Mouse (Mus musculus) heart, adult 2 months (tissue): ENCODE data around the gene Tcte2. TPM values are rescaled to one million over a fixed set of nuclear protein-coding genes. Genes with fewer than 3 reads are reported as not detected.
"Not testable (repeated sequence)": the region's sequence is repeated elsewhere in the genome, so short reads cannot be mapped to it uniquely, and the experiment has no call there.

Experiments used
- DNase-seq, 2 experiments: peaks; one replicate each; pipeline ENCODE4 v3.0.0; 2021
- H3K27ac ChIP-seq: fragments of 200-600 bp; 2 replicates; pipeline ENCODE4 v1.8.1; 2022
- H3K27me3 ChIP-seq: fragments of 200-500 bp; 2 replicates; pipeline ENCODE4 v1.6.1; 2012; ENCODE audit warnings: mild to moderate bottlenecking, low read length, inconsistent platforms, mixed read lengths; ENCODE audit not compliant: control insufficient read depth, insufficient read depth
- H3K36me3 ChIP-seq: fragments of 200-500 bp; 2 replicates; pipeline ENCODE4 v1.6.1; 2012; ENCODE audit warnings: low read length, inconsistent platforms; ENCODE audit not compliant: control insufficient read depth, insufficient read depth
- H3K4me1 ChIP-seq: fragments of 200-500 bp; 2 replicates; pipeline ENCODE4 v1.6.1; 2011; ENCODE audit warnings: low read length; ENCODE audit not compliant: control insufficient read depth, insufficient read depth
- H3K4me3 ChIP-seq: fragments of 200-600 bp; 2 replicates; pipeline ENCODE4 v1.8.1; 2022
- H3K79me2 ChIP-seq: fragments of 200-500 bp; replicated peaks from 2 replicates; pipeline ENCODE4 v1.6.1; 2012; ENCODE audit warnings: mild to moderate bottlenecking, inconsistent platforms, low read length, moderate library complexity, mixed read lengths; ENCODE audit not compliant: control insufficient read depth, insufficient read depth
- H3K9ac ChIP-seq: fragments of 200-500 bp; 2 replicates; pipeline ENCODE4 v1.6.1; 2012; ENCODE audit warnings: low read depth, mild to moderate bottlenecking, control low read depth, inconsistent platforms, low read length, mixed read lengths
- CTCF ChIP-seq: fragments of 200-600 bp; IDR thresholded peaks from 2 replicates; pipeline ENCODE4 v1.8.1; 2022; ENCODE audit warnings: antibody characterized with exemption, mild to moderate bottlenecking, moderate library complexity
- EP300 ChIP-seq: fragments of 200-500 bp; IDR thresholded peaks from 2 replicates; pipeline ENCODE4 v1.6.1; 2011; ENCODE audit warnings: low read depth, low read length, control low read depth; ENCODE audit not compliant: insufficient read depth
- POLR2A ChIP-seq: fragments of 200-500 bp; IDR thresholded peaks from 2 replicates; pipeline ENCODE4 v1.6.1; 2011; ENCODE audit warnings: mild to moderate bottlenecking, low read depth, low read length, control low read depth; ENCODE audit not compliant: insufficient read depth
- WGBS: fragments of 180-500 bp; shearing (Covaris S2); methylation state at CpG from one replicate; pipeline ENCODE4 v1.1.7; 2018; 5-methylcytosine and 5-hydroxymethylcytosine counted together
- intact Hi-C: fragments of 180-260 bp; cut with DNase I; formaldehyde crosslinking; loops from one replicate; pipeline ENCODE4 v1.15.1; 2025
- polyA plus RNA-seq: library from polyadenylated mRNA; depleted of rRNA; stranded (reverse); fragments of >200 nt; gene quantifications from 2 replicates; pipeline ENCODE4 v1.2.3, GENCODE M21; 2012
- total RNA-seq, 2 experiments: library from RNA; stranded (reverse); gene quantifications; 2 replicates each; pipeline ENCODE4 v1.2.3; 2021

Tcte2 gene
- total and polyA plus RNA-seq, 3 experiments = 2.5 to 6.3 (median 3.8) TPM

GRCm38 (mm10) chr17:13781948-13782347, 20.3 kb upstream of the Tcte2 start:
- Histone ChIP-seq H3K4me3 (no peak overlapping the region), H3K79me2 (peaks cover 6% of the 10 kb centered on the region), H3K36me3 (peaks cover 2% of the 10 kb centered on the region), H3K9ac (no peak overlapping the region), H3K27ac (no peak overlapping the region), H3K27me3 (no peaks in the 10 kb centered on the region), H3K4me1 (peaks cover 11% of the 10 kb centered on the region)
- 84% methylated on average over 5 of the region's 5 CpGs for WGBS
- intact Hi-C loops = no loop called here
- no peak for TF ChIP-seq POLR2A
- no peak for TF ChIP-seq EP300
- no peak for TF ChIP-seq CTCF
- DNase-seq = no peak

GRCm38 (mm10) chr17:13778865-13779264, 17.2 kb upstream of the Tcte2 start:
- WGBS = 91% methylated on average over 1 of the region's 1 CpGs
- no peak for DNase-seq
- Histone ChIP-seq H3K27ac (no peak overlapping the region), H3K4me1 (peaks cover 5% of the 10 kb centered on the region), H3K36me3 (no peaks in the 10 kb centered on the region; the same call in 1 of the 2 replicates), H3K9ac (no peak overlapping the region), H3K4me3 (no peak overlapping the region), H3K79me2 (peaks cover 6% of the 10 kb centered on the region), H3K27me3 (no peaks in the 10 kb centered on the region)
- TF ChIP-seq POLR2A (no peak), EP300 (no peak), CTCF (no peak)
- intact Hi-C loops = no loop called here

GRCm38 (mm10) chr17:13777676-13778075, 16.1 kb upstream of the Tcte2 start:
- Histone ChIP-seq H3K79me2 (peaks cover 6% of the 10 kb centered on the region), H3K36me3 (no peaks in the 10 kb centered on the region; the same call in 1 of the 2 replicates), H3K27me3 (no peaks in the 10 kb centered on the region), H3K27ac (no peak overlapping the region), H3K9ac (no peak overlapping the region), H3K4me3 (no peak overlapping the region), H3K4me1 (peaks cover 4% of the 10 kb centered on the region)
- WGBS = 21% methylated on average over 2 of the region's 2 CpGs
- intact Hi-C loops = no loop called here
- no peak for TF ChIP-seq EP300
- TF ChIP-seq POLR2A = no peak
- no peak for TF ChIP-seq CTCF
- no peak for DNase-seq

- WGBS = 93% methylated on average over 3 of the region's 3 CpGs
- Histone ChIP-seq H3K9ac (no peak overlapping the region), H3K79me2 (peaks cover 1% of the 10 kb centered on the region), H3K27me3 (no peaks in the 10 kb centered on the region), H3K27ac (no peak overlapping the region), H3K4me3 (no peak overlapping the region), H3K4me1 (peaks cover 2% of the 10 kb centered on the region), H3K36me3 (peaks cover 2% of the 10 kb centered on the region; the same call in 1 of the 2 replicates)
- DNase-seq = no peak
- intact Hi-C loops = loop anchor here (5.0 kb wide), 1 partner anchor 297 kb away; no protein-coding TSS in a partner anchor
- TF ChIP-seq EP300 (no peak), CTCF (peak; percentile 63)
These were observed 7.6 kb upstream of the Tcte2 start for GRCm38 (mm10) chr17:13769256-13769655.

GRCm38 (mm10) chr17:13768531-13768930, 6.9 kb upstream of the Tcte2 start:
- intact Hi-C loops = loop anchor here (5.0 kb wide), 1 partner anchor 296 kb away; no protein-coding TSS in a partner anchor
- H3K27ac ChIP-seq = no peak overlapping the region
- no peak overlapping the region for H3K9ac ChIP-seq
- H3K4me1 ChIP-seq = peaks cover 2% of the 10 kb centered on the region
- 95% methylated on average over 1 of the region's 1 CpGs for WGBS
- no peak for DNase-seq
- no peak overlapping the region for H3K4me3 ChIP-seq
- H3K27me3 ChIP-seq = no peaks in the 10 kb centered on the region
- H3K79me2 ChIP-seq = peaks cover 1% of the 10 kb centered on the region
- TF ChIP-seq EP300 = no peak
- no peak for TF ChIP-seq POLR2A
- no peak for TF ChIP-seq CTCF
- peaks cover 2% of the 10 kb centered on the region; the same call in 1 of the 2 replicates for H3K36me3 ChIP-seq

GRCm38 (mm10) chr17:13764911-13765310, 3.3 kb upstream of the Tcte2 start:
- not testable (repeated sequence) for H3K4me3 ChIP-seq, H3K79me2 ChIP-seq, H3K27me3 ChIP-seq, H3K27ac ChIP-seq, H3K4me1 ChIP-seq, H3K36me3 ChIP-seq, H3K9ac ChIP-seq, DNase-seq
- intact Hi-C loops = loop anchor here (5.0 kb wide), 1 partner anchor 293 kb away; no protein-coding TSS in a partner anchor
- WGBS = 60% methylated on average over 2 of the region's 2 CpGs
